ENCODE assay signal across 32 mouse cellular contexts in the genomic region with DNA sequence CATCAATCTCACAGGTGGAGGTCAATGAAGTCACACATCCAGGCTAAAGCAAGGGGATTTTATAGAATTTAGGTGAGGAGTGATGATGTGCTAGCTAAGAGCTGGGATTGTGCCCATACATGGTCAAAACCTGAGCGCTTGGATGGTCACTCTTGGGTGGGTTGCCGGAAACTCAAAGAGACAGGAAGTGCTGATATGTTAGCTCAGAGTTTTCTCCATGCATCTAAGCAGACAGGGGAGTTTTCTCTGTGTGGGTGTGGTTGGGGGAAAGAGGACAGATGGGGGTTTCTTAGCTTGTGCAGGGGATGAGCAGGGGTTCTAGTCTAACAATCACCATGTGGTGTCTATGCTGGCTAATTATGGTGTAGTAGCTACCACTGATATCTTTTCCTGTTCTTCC. TPM values are rescaled to one million over a fixed set of nuclear protein-coding genes. Genes with fewer than 3 reads are reported as not detected.
DNase-seq lines count a peak whose midpoint lies in the region; ATAC-seq and TF ChIP-seq lines count a peak whose summit lies in the region.
"Had no signal": no experiment of that assay in that cellular context is flagged by ENCODE, and none has a peak within 500 bp of the region (broad histone marks: within the 10 kb centered on the region; RNA-seq: fewer than 3 reads in every experiment).

No protein-coding gene starts in this region.

- no peaks in the 10 kb centered on the region for H3K36me3 ChIP-seq in kidney, adult 2 months (ENCODE audit: control insufficient read depth, insufficient read depth, low read length)
- H3K36me3 ChIP-seq in hindbrain, embryonic 13.5 days, result no peaks in the 10 kb centered on the region
- H3K36me3 ChIP-seq: heart, embryonic 12.5 days; kidney, embryonic 15.5 days; limb, embryonic 10.5 days; limb, embryonic 15.5 days; liver, embryonic 13.5 days had no signal

- H3K4me3 ChIP-seq in kidney, adult 2 months (ENCODE audit: insufficient read depth, low read depth, low read length), result no peak overlapping the region
- no peak overlapping the region for H3K4me3 ChIP-seq in hindbrain, embryonic 13.5 days
- H3K4me3 ChIP-seq: heart, embryonic 12.5 days; kidney, embryonic 15.5 days; limb, embryonic 10.5 days; limb, embryonic 15.5 days; liver, embryonic 13.5 days had no signal

- 80% methylated on average over 2 of the region's 2 CpGs for WGBS in kidney, adult 2 months
- WGBS in hindbrain, embryonic 13.5 days, result 90% methylated on average over 2 of the region's 2 CpGs

- no peak for TF ChIP-seq CTCF in kidney, adult 2 months (conservative IDR thresholded peaks at IDR 0.05; ENCODE audit: insufficient read depth, insufficient read length, low read depth, low read length)

- H3K9me3 ChIP-seq in hindbrain, embryonic 13.5 days, result no peaks in the 10 kb centered on the region
- H3K9me3 ChIP-seq: heart, embryonic 12.5 days; kidney, embryonic 15.5 days; limb, embryonic 10.5 days; limb, embryonic 15.5 days; liver, embryonic 13.5 days had no signal

- no peaks in the 10 kb centered on the region for H3K4me1 ChIP-seq in kidney, adult 2 months (ENCODE audit: control insufficient read depth, insufficient read depth, low read length)
- no peaks in the 10 kb centered on the region for H3K4me1 ChIP-seq in hindbrain, embryonic 13.5 days (replicated peaks)
- H3K4me1 ChIP-seq: kidney, embryonic 15.5 days; limb, embryonic 10.5 days; limb, embryonic 15.5 days; liver, embryonic 13.5 days had no signal

- no peak for ATAC-seq in hindbrain, embryonic 13.5 days (ENCODE audit: low FRiP score)
- ATAC-seq: forebrain, embryonic 14.5 days; hindbrain, postnatal 0 days; intestine, postnatal 0 days; Patski had no signal

- H3K27ac ChIP-seq in kidney, adult 2 months (ENCODE audit: insufficient read depth, low read depth, low read length), result peak overlapping the region; percentile 67; the same call in 1 of the 2 replicates
- H3K27ac ChIP-seq in hindbrain, embryonic 13.5 days, result no peak overlapping the region
- H3K27ac ChIP-seq: hindbrain, postnatal 0 days; kidney, embryonic 15.5 days; limb, embryonic 10.5 days; limb, embryonic 15.5 days; liver, embryonic 13.5 days had no signal

- H3K9ac ChIP-seq in hindbrain, embryonic 13.5 days, result no peak overlapping the region
- H3K9ac ChIP-seq: heart, embryonic 12.5 days; kidney, embryonic 15.5 days; limb, embryonic 15.5 days; liver, embryonic 13.5 days had no signal

- DNase-seq in kidney, adult 2 months, result no peak
- DNase-seq in kidney, postnatal 14 days, result no peak
- DNase-seq in CD4-positive helper T cell, adult 2 months (ENCODE audit: low read depth, low spot score), result peak; percentile 42
- peak; percentile 24 for DNase-seq in T-cell, adult 2 months (ENCODE audit: low spot score)
- DNase-seq in natural killer cell, adult 2 months (ENCODE audit: low spot score in 2 of 2), result peak; percentile 65 to 70
- no peak for DNase-seq in kidney, adult 9 months
- no peak for DNase-seq in yolk sac, embryonic 10.5 days (ENCODE audit: low spot score)
- DNase-seq: adrenal gland, postnatal 36 days; cerebellum, adult 9-10 months; cerebellum, postnatal 36 days; gastrocnemius, postnatal 14 days; kidney, postnatal 36 days; liver, embryonic 13.5 days; lung, adult 18-20 months; lung, postnatal 14 days; midbrain, embryonic 14.5 days; right cerebral cortex, postnatal 4 days; thymus, adult 2 months; thymus, postnatal 36 days had no signal

- no peak for TF ChIP-seq POLR2A in kidney, adult 2 months (IDR thresholded peaks at IDR 0.05; ENCODE audit: low read depth, low read length)

- H3K4me2 ChIP-seq in hindbrain, embryonic 13.5 days, result no peak overlapping the region
- H3K4me2 ChIP-seq: heart, embryonic 12.5 days; kidney, embryonic 15.5 days; limb, embryonic 15.5 days; liver, embryonic 13.5 days had no signal

- H3K27me3 ChIP-seq in kidney, adult 2 months (replicated peaks; ENCODE audit: control insufficient read depth, insufficient read depth, low read length), result no peaks in the 10 kb centered on the region
- H3K27me3 ChIP-seq in hindbrain, embryonic 13.5 days, result no peaks in the 10 kb centered on the region
- H3K27me3 ChIP-seq: heart, embryonic 12.5 days; kidney, embryonic 15.5 days; limb, embryonic 15.5 days; liver, embryonic 13.5 days; Patski had no signal

RNA-seq across cellular contexts. Expression of gene Gimap4, which starts 5.0 kb away (rescaled TPM):
- 27.5 and 44.3 TPM in 2 replicates for polyA plus RNA-seq in kidney, adult 2 months (2012; rRNA removed)
- 1.7 and 2.2 TPM in 2 replicates for polyA plus RNA-seq in hindbrain, embryonic 13.5 days (2015; fragmentation: Nextera tagmentation; extraction: Ambion mirVana)

RNA-seq across cellular contexts. Expression of gene Gimap9, which starts 13.4 kb away (rescaled TPM):
- 6.8 and 10.1 TPM in 2 replicates for polyA plus RNA-seq in kidney, adult 2 months (2012; rRNA removed)
- 2.9 and 3.6 TPM in 2 replicates for polyA plus RNA-seq in hindbrain, embryonic 13.5 days (2015; fragmentation: Nextera tagmentation; extraction: Ambion mirVana)

RNA-seq across cellular contexts. Expression of gene Gimap6, which starts 18.7 kb away (rescaled TPM):
- 14.2 and 24.0 TPM in 2 replicates for polyA plus RNA-seq in kidney, adult 2 months (2012; rRNA removed)
- 7.8 and 8.8 TPM in 2 replicates for polyA plus RNA-seq in hindbrain, embryonic 13.5 days (2015; fragmentation: Nextera tagmentation; extraction: Ambion mirVana)
- polyA plus RNA-seq: Patski had no signal

RNA-seq across cellular contexts. Expression of gene Gm28053, which starts 29.1 kb away (rescaled TPM):
- polyA plus RNA-seq in kidney, adult 2 months (2012; rRNA removed), result not detected in 2 replicates
- 0.79 TPM in 1 of 2 replicates, not detected in the other for polyA plus RNA-seq in hindbrain, embryonic 13.5 days (2015; fragmentation: Nextera tagmentation; extraction: Ambion mirVana)
- polyA plus RNA-seq: embryonic facial prominence, embryonic 11.5 days; forebrain, embryonic 14.5 days; hindbrain, postnatal 0 days; neural tube, embryonic 11.5 days; Patski had no signal

RNA-seq across cellular contexts. Expression of gene Gimap7, which starts 29.1 kb away (rescaled TPM):
- polyA plus RNA-seq in kidney, adult 2 months (2012; rRNA removed), result 0.20 and 0.97 TPM in 2 replicates
- not detected in 2 replicates for polyA plus RNA-seq in hindbrain, embryonic 13.5 days (2015; fragmentation: Nextera tagmentation; extraction: Ambion mirVana)
- polyA plus RNA-seq: brain, embryonic 14.5 days; embryonic facial prominence, embryonic 11.5 days; forebrain, embryonic 14.5 days; heart, embryonic 12.5 days; heart, postnatal 0 days; hindbrain, postnatal 0 days; kidney, embryonic 15.5 days; limb, embryonic 10.5 days; limb, embryonic 15.5 days; midbrain, embryonic 14.5 days; neural tube, embryonic 11.5 days; Patski had no signal

Comparison
In these comparisons a context has a peak if more than half of its experiments do, and no peak if none do; other contexts are left out.
1. DNase-seq: peak in CD4-positive helper T cell, adult 2 months (single experiment), T-cell, adult 2 months (single experiment) and natural killer cell, adult 2 months (2 of 2); none in kidney, adult 2 months (single experiment), kidney, postnatal 14 days (single experiment), kidney, adult 9 months (single experiment) and yolk sac, embryonic 10.5 days (single experiment).